Mouse (Mus musculus) bone marrow macrophage, adult 2 months (primary cell): Measurements from ENCODE around the gene Gm17455.
A peak's percentile ranks its signal among the peaks of the same experiment; 100 is the strongest.

Experiments used
- CTCF ChIP-seq: IDR thresholded peaks from 2 replicates; pipeline ENCODE4 v1.5.1; 2012; ENCODE audit warnings: low read depth, mild to moderate bottlenecking, low read length, moderate library complexity
- POLR2A ChIP-seq: IDR thresholded peaks from 2 replicates; pipeline ENCODE4 v1.6.1; 2012; ENCODE audit warnings: mild to moderate bottlenecking, low read depth, low read length, borderline replicate concordance

- TF ChIP-seq CTCF, result peak; percentile 68
- TF ChIP-seq POLR2A, result no peak
These were observed 43.6 kb downstream of the Gm17455 start for GRCm38 (mm10) chr10:60443078-60443477.
